Mouse (Mus musculus): ENCODE measurements around the gene Sptbn4.

DNA sequence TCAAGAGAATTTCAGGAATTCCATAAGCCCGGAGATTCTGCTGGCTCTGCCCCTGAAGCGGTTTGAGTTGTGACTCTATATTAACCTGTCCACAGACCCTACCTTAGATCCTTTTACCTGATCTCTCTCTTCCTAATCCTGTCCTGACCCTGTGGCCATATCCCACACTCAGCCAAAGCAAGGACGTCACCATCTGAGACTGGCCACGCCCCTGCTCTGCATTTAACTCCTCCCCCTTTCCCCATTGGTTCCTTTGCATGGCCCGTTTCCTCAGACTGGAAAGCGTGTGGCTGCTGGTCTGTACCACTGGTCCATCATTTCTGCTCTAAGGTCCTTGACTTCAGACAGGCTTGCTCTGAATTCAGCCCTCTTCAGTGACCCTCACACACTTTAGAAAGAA lies 102.0 kb downstream of the Sptbn4 start:
- no peak for TF ChIP-seq CTCF (IDR thresholded peaks at IDR 0.05; ENCODE audit: extremely low read depth, insufficient read depth, insufficient read length, insufficient replicate concordance)
- no peak for TF ChIP-seq POLR2A (IDR thresholded peaks at IDR 0.05; ENCODE audit: low read depth, low read length)

Data from spleen, adult 2 months (tissue).